In the genomic region with DNA sequence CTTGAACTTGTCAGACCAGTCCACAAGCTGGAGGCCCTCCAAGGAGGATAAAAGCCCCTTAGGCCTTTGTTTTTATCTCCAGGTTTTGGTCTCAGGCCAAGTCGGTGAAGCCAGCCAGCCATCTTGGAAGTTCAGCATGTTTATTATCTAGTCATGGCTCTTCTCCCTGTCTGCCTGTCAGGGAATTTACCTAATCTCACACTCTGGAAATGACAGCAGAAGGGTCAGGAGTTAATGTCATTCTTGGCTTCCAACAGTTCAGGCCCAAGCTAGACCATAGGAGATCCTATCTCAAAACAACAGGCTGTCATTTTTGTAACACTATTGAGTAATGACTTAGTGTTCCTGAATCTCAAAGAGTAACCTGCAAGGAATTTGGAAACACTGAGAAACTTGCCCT, we compare ENCODE assay signal across 21 mouse cellular contexts. TPM values are rescaled to one million over a fixed set of nuclear protein-coding genes. Genes with fewer than 3 reads are reported as not detected.
"Had no signal": no experiment of that assay in that cellular context is flagged by ENCODE, and none has a peak within 500 bp of the region (broad histone marks: within the 10 kb centered on the region; RNA-seq: fewer than 3 reads in every experiment).

No protein-coding gene starts in this region.

- H3K27ac ChIP-seq: liver, embryonic 15.5 days; macrophage; midbrain, embryonic 13.5 days; neural tube, embryonic 13.5 days; neural tube, embryonic 15.5 days had no signal

- H3K9me3 ChIP-seq: liver, embryonic 15.5 days; megakaryocyte, embryonic 14.5 days; midbrain, embryonic 13.5 days; neural tube, embryonic 13.5 days; neural tube, embryonic 15.5 days had no signal

- H3K4me3 ChIP-seq: liver, embryonic 15.5 days; megakaryocyte, embryonic 14.5 days; midbrain, embryonic 13.5 days; myocyte; neural tube, embryonic 13.5 days; neural tube, embryonic 15.5 days had no signal

- H3K9ac ChIP-seq: liver, embryonic 15.5 days; liver, postnatal 0 days; midbrain, embryonic 13.5 days; neural tube, embryonic 13.5 days; neural tube, embryonic 15.5 days had no signal

- H3K27me3 ChIP-seq: liver, embryonic 15.5 days; midbrain, embryonic 13.5 days; neural tube, embryonic 13.5 days; neural tube, embryonic 15.5 days had no signal

- ATAC-seq: liver, postnatal 0 days; midbrain, embryonic 13.5 days; midbrain, embryonic 16.5 days had no signal

- H3K36me3 ChIP-seq: liver, embryonic 15.5 days; midbrain, embryonic 13.5 days; neural tube, embryonic 13.5 days; neural tube, embryonic 15.5 days had no signal

- H3K4me1 ChIP-seq: neural tube, embryonic 13.5 days; neural tube, embryonic 15.5 days had no signal

- H3K4me2 ChIP-seq: liver, embryonic 15.5 days; midbrain, embryonic 11.5 days; midbrain, embryonic 13.5 days; neural tube, embryonic 13.5 days; neural tube, embryonic 15.5 days had no signal

- DNase-seq: liver, postnatal 0 days; lung, adult 2 months; lung, postnatal 14 days; lung, postnatal 36 days; retina, postnatal 1 day; right cerebral cortex, adult 18-20 months; right cerebral cortex, postnatal 25 days; right cerebral cortex, postnatal 4 days; spleen, adult 18-20 months; thymus, adult 18-20 months; thymus, postnatal 14 days; thymus, postnatal 36 days had no signal

RNA-seq across cellular contexts. Expression of gene Celsr2, which starts 38.8 kb away (rescaled TPM):
- polyA plus RNA-seq: macrophage, myocyte had no signal
